Comparison of ENCODE assay signal across 11 mouse cellular contexts in genomic region chr4:151017356-151017755, GRCm38 (mm10). TPM values are rescaled to one million over a fixed set of nuclear protein-coding genes. Genes with fewer than 3 reads are reported as not detected.
"Had no signal": no experiment of that assay in that cellular context is flagged by ENCODE, and none has a peak within 500 bp of the region (broad histone marks: within the 10 kb centered on the region; RNA-seq: fewer than 3 reads in every experiment).

No protein-coding gene starts in this region.

RNA-seq across cellular contexts. Expression of gene Uts2, which starts 20.5 kb away (rescaled TPM):
- total RNA-seq: left cerebral cortex, postnatal 10 days; left cerebral cortex, postnatal 14 days; left cerebral cortex, postnatal 25 days; left cerebral cortex, postnatal 36 days; left cerebral cortex, postnatal 4 days; liver, adult 2 months; megakaryocyte progenitor cell, adult 5-6 weeks; megakaryocyte, adult 5-6 weeks; megakaryocyte-erythroid progenitor cell, adult 5-6 weeks; midbrain, postnatal 0 days; monocyte, adult 5-6 weeks had no signal
